Mouse (Mus musculus): ENCODE data around the gene Dscam.

The Dscam gene

GRCm38 (mm10) chr16:96716633-96717032 is 453.9 kb downstream of the Dscam start:
- DNase-seq, result no peak

- no peak for DNase-seq
Observed at GRCm38 (mm10) chr16:96711935-96712334, 458.6 kb downstream of the Dscam start.

- DNase-seq, result no peak
Observed at GRCm38 (mm10) chr16:96700551-96700950, 470.0 kb downstream of the Dscam start.

GRCm38 (mm10) chr16:96695882-96696281 is 474.7 kb downstream of the Dscam start:
- no peak for DNase-seq

GRCm38 (mm10) chr16:96691576-96691975 is 479.0 kb downstream of the Dscam start:
- DNase-seq, result no peak

GRCm38 (mm10) chr16:96690052-96690451 is 480.5 kb downstream of the Dscam start:
- DNase-seq, result no peak

GRCm38 (mm10) chr16:96689419-96689818 is 481.1 kb downstream of the Dscam start:
- no peak for DNase-seq

GRCm38 (mm10) chr16:96685065-96685464 is 485.5 kb downstream of the Dscam start:
- no peak for DNase-seq

GRCm38 (mm10) chr16:96684581-96684980 is 486.0 kb downstream of the Dscam start:
- peak; percentile 20 to 54 for DNase-seq

- DNase-seq, result no peak
Observed at GRCm38 (mm10) chr16:96682289-96682972, 488.1 kb downstream of the Dscam start.

- DNase-seq, result no peak
Observed at GRCm38 (mm10) chr16:96679981-96680380, 490.6 kb downstream of the Dscam start.

GRCm38 (mm10) chr16:96677471-96677870 is 493.1 kb downstream of the Dscam start:
- DNase-seq, result no peak

GRCm38 (mm10) chr16:96676663-96677062 is 493.9 kb downstream of the Dscam start:
- no peak for DNase-seq

- DNase-seq, result no peak
Observed at GRCm38 (mm10) chr16:96673191-96673847, 497.2 kb downstream of the Dscam start.

GRCm38 (mm10) chr16:96671603-96672374 is 498.8 kb downstream of the Dscam start:
- no peak for DNase-seq

- no peak for DNase-seq
Observed at GRCm38 (mm10) chr16:96669706-96670105, 500.8 kb downstream of the Dscam start.

- no peak for DNase-seq
Observed at GRCm38 (mm10) chr16:96668478-96668877, 502.1 kb downstream of the Dscam start.

- no peak for DNase-seq
Observed at GRCm38 (mm10) chr16:96661073-96661472, 509.5 kb downstream of the Dscam start.

GRCm38 (mm10) chr16:96659275-96659674 is 511.3 kb downstream of the Dscam start:
- DNase-seq, result no peak

- no peak for DNase-seq
Observed at GRCm38 (mm10) chr16:96655548-96655947, 515.0 kb downstream of the Dscam start.

GRCm38 (mm10) chr16:96654054-96654453 is 516.5 kb downstream of the Dscam start:
- DNase-seq, result no peak

- DNase-seq, result no peak
Observed at GRCm38 (mm10) chr16:96651444-96651843, 519.1 kb downstream of the Dscam start.

- no peak for DNase-seq
Observed at GRCm38 (mm10) chr16:96640101-96640500, 530.5 kb downstream of the Dscam start.

GRCm38 (mm10) chr16:96635916-96636315 is 534.6 kb downstream of the Dscam start:
- no peak for DNase-seq

Data from kidney, adult 8-10 months (tissue).